23 mouse cellular contexts compared by ENCODE assay signal in genomic region chr7:94687887-94688286, GRCm38 (mm10).
A peak's percentile ranks its signal among the peaks of the same experiment; 100 is the strongest.
DNase-seq lines count a peak whose midpoint lies in the region; ATAC-seq and TF ChIP-seq lines count a peak whose summit lies in the region.
"Had no signal": no experiment of that assay in that cellular context is flagged by ENCODE, and none has a peak within 500 bp of the region (broad histone marks: within the 10 kb centered on the region; RNA-seq: fewer than 3 reads in every experiment).

No protein-coding gene starts in this region.

- no peak for DNase-seq in forebrain, embryonic 10.5 days (ENCODE audit: extremely low spot score, low spot score)
- DNase-seq in midbrain, embryonic 10.5 days (ENCODE audit: low spot score): no peak
- DNase-seq in midbrain, postnatal 0 days (ENCODE audit: low spot score): no peak
- no peak for DNase-seq in heart, embryonic 10.5 days (ENCODE audit: low spot score)
- DNase-seq in cerebellum, postnatal 36 days: no peak
- DNase-seq: adrenal gland, adult 8-10 months; adrenal gland, postnatal 36 days; B cell, adult 2 months; cerebellum, adult 11 months; cerebellum, adult 9-10 months; cerebellum, postnatal 25 days; gastrocnemius, postnatal 10 days; heart, adult 2 months; heart, postnatal 36 days had no signal

- H3K36me3 ChIP-seq in forebrain, embryonic 12.5 days (replicated peaks): no peaks in the 10 kb centered on the region
- H3K36me3 ChIP-seq in forebrain, embryonic 10.5 days (replicated peaks): no peaks in the 10 kb centered on the region
- no peaks in the 10 kb centered on the region for H3K36me3 ChIP-seq in midbrain, embryonic 10.5 days
- no peaks in the 10 kb centered on the region for H3K36me3 ChIP-seq in midbrain, postnatal 0 days (ENCODE audit: insufficient read depth, low read length)
- H3K36me3 ChIP-seq in midbrain, embryonic 12.5 days: no peaks in the 10 kb centered on the region
- no peaks in the 10 kb centered on the region for H3K36me3 ChIP-seq in midbrain, embryonic 16.5 days (ENCODE audit: control insufficient read depth, insufficient read depth, low read length)
- no peaks in the 10 kb centered on the region for H3K36me3 ChIP-seq in heart, embryonic 10.5 days
- H3K36me3 ChIP-seq: embryonic facial prominence, embryonic 13.5 days; G1E; heart, embryonic 12.5 days; hindbrain, embryonic 12.5 days had no signal

- no peak overlapping the region for H3K4me2 ChIP-seq in forebrain, embryonic 12.5 days
- no peak overlapping the region for H3K4me2 ChIP-seq in midbrain, postnatal 0 days (ENCODE audit: low read depth, low read length, poor library complexity, severe bottlenecking)
- H3K4me2 ChIP-seq in midbrain, embryonic 12.5 days (replicated peaks): no peak overlapping the region
- no peak overlapping the region for H3K4me2 ChIP-seq in midbrain, embryonic 16.5 days (ENCODE audit: low read length)
- H3K4me2 ChIP-seq: embryonic facial prominence, embryonic 13.5 days; heart, embryonic 12.5 days; hindbrain, embryonic 12.5 days had no signal

- H3K9ac ChIP-seq in forebrain, embryonic 12.5 days: no peak overlapping the region
- no peak overlapping the region for H3K9ac ChIP-seq in midbrain, postnatal 0 days (replicated peaks; ENCODE audit: low read length, poor library complexity, severe bottlenecking)
- no peak overlapping the region for H3K9ac ChIP-seq in midbrain, embryonic 12.5 days (replicated peaks)
- no peak overlapping the region for H3K9ac ChIP-seq in midbrain, embryonic 16.5 days (ENCODE audit: low read depth, low read length)
- H3K9ac ChIP-seq: embryonic facial prominence, embryonic 13.5 days; heart, embryonic 12.5 days; hindbrain, embryonic 12.5 days had no signal

- no peak for TF ChIP-seq CTCF in midbrain, postnatal 0 days (IDR thresholded peaks at IDR 0.05)

- peaks cover 4% of the 10 kb centered on the region; the same call in 1 of the 2 replicates for H3K4me1 ChIP-seq in forebrain, embryonic 12.5 days
- peaks cover 20% of the 10 kb centered on the region for H3K4me1 ChIP-seq in forebrain, embryonic 10.5 days
- peaks cover 13% of the 10 kb centered on the region for H3K4me1 ChIP-seq in midbrain, embryonic 10.5 days
- no peaks in the 10 kb centered on the region for H3K4me1 ChIP-seq in midbrain, postnatal 0 days (ENCODE audit: insufficient read depth, low read length)
- 0 out of 2 replicates have a peak, but pooled peaks cover 5% of the 10 kb centered on the region for H3K4me1 ChIP-seq in midbrain, embryonic 12.5 days
- H3K4me1 ChIP-seq in midbrain, embryonic 16.5 days (ENCODE audit: control insufficient read depth, insufficient read depth, low read length): no peaks in the 10 kb centered on the region
- no peaks in the 10 kb centered on the region for H3K4me1 ChIP-seq in heart, embryonic 10.5 days
- H3K4me1 ChIP-seq: embryonic facial prominence, embryonic 13.5 days; heart, embryonic 12.5 days; hindbrain, embryonic 12.5 days had no signal

- no peaks in the 10 kb centered on the region for H3K9me3 ChIP-seq in forebrain, embryonic 12.5 days
- no peaks in the 10 kb centered on the region for H3K9me3 ChIP-seq in forebrain, embryonic 10.5 days
- H3K9me3 ChIP-seq in midbrain, embryonic 10.5 days (replicated peaks): no peaks in the 10 kb centered on the region
- H3K9me3 ChIP-seq in midbrain, postnatal 0 days (ENCODE audit: low read length): no peaks in the 10 kb centered on the region
- H3K9me3 ChIP-seq in midbrain, embryonic 12.5 days: no peaks in the 10 kb centered on the region
- no peaks in the 10 kb centered on the region for H3K9me3 ChIP-seq in midbrain, embryonic 16.5 days (replicated peaks; ENCODE audit: control insufficient read depth, low read length, poor library complexity, severe bottlenecking)
- no peaks in the 10 kb centered on the region for H3K9me3 ChIP-seq in heart, embryonic 10.5 days
- H3K9me3 ChIP-seq: embryonic facial prominence, embryonic 13.5 days; G1E; heart, embryonic 12.5 days; hindbrain, embryonic 12.5 days had no signal

- H3K27ac ChIP-seq in forebrain, embryonic 12.5 days: no peak overlapping the region
- no peak overlapping the region for H3K27ac ChIP-seq in forebrain, embryonic 10.5 days
- H3K27ac ChIP-seq in midbrain, embryonic 10.5 days (replicated peaks): 0 out of 2 replicates have a peak overlapping the region, but pooled peaks have one; percentile 28
- no peak overlapping the region for H3K27ac ChIP-seq in midbrain, postnatal 0 days (ENCODE audit: low read depth, low read length)
- H3K27ac ChIP-seq in midbrain, embryonic 12.5 days (replicated peaks): no peak overlapping the region
- 0 out of 2 replicates have a peak overlapping the region, but pooled peaks have one; percentile 32 for H3K27ac ChIP-seq in midbrain, embryonic 16.5 days (ENCODE audit: low read length)
- no peak overlapping the region for H3K27ac ChIP-seq in heart, embryonic 10.5 days
- H3K27ac ChIP-seq: embryonic facial prominence, embryonic 13.5 days; heart, adult 2 months; hindbrain, embryonic 12.5 days had no signal

- no peak overlapping the region for H3K4me3 ChIP-seq in forebrain, embryonic 12.5 days (replicated peaks)
- no peak overlapping the region for H3K4me3 ChIP-seq in forebrain, embryonic 10.5 days
- H3K4me3 ChIP-seq in midbrain, embryonic 10.5 days: no peak overlapping the region
- no peak overlapping the region for H3K4me3 ChIP-seq in midbrain, postnatal 0 days (ENCODE audit: low read depth, low read length)
- H3K4me3 ChIP-seq in midbrain, embryonic 12.5 days: no peak overlapping the region
- H3K4me3 ChIP-seq in midbrain, embryonic 16.5 days (ENCODE audit: low read depth, low read length): no peak overlapping the region
- no peak overlapping the region for H3K4me3 ChIP-seq in heart, embryonic 10.5 days
- H3K4me3 ChIP-seq: embryonic facial prominence, embryonic 13.5 days; heart, adult 2 months; heart, embryonic 12.5 days; hindbrain, embryonic 12.5 days had no signal

- WGBS in forebrain, embryonic 12.5 days: 7% methylated on average over 2 of the region's 2 CpGs
- WGBS in forebrain, embryonic 10.5 days: 15% methylated on average over 2 of the region's 2 CpGs
- 26% methylated on average over 2 of the region's 2 CpGs for WGBS in midbrain, embryonic 10.5 days
- 33% methylated on average over 2 of the region's 2 CpGs for WGBS in midbrain, postnatal 0 days
- WGBS in midbrain, embryonic 12.5 days: 29% methylated on average over 2 of the region's 2 CpGs
- WGBS in midbrain, embryonic 16.5 days: 13% methylated on average over 2 of the region's 2 CpGs
- 44% methylated on average over 2 of the region's 2 CpGs for WGBS in heart, embryonic 10.5 days

- ATAC-seq in forebrain, embryonic 12.5 days (ENCODE audit: low FRiP score): peak; percentile 69; the same call in 1 of the 2 replicates
- ATAC-seq in midbrain, postnatal 0 days (ENCODE audit: low FRiP score): no peak
- ATAC-seq in midbrain, embryonic 12.5 days (ENCODE audit: low FRiP score, low read depth): peak; percentile 44; the same call in 1 of the 2 replicates
- peak; percentile 58; the same call in 1 of the 2 replicates for ATAC-seq in midbrain, embryonic 16.5 days
- ATAC-seq: CD4-positive, CD25-positive, alpha-beta regulatory T cell, adult 4 months; intestine, embryonic 16.5 days had no signal

- H3K27me3 ChIP-seq in forebrain, embryonic 12.5 days: no peaks in the 10 kb centered on the region
- H3K27me3 ChIP-seq in forebrain, embryonic 10.5 days (ENCODE audit: poor library complexity, severe bottlenecking): no peaks in the 10 kb centered on the region
- no peaks in the 10 kb centered on the region for H3K27me3 ChIP-seq in midbrain, embryonic 10.5 days (ENCODE audit: low read depth, poor library complexity, severe bottlenecking)
- no peaks in the 10 kb centered on the region for H3K27me3 ChIP-seq in midbrain, postnatal 0 days (ENCODE audit: insufficient read depth, low read length)
- H3K27me3 ChIP-seq in midbrain, embryonic 12.5 days: no peaks in the 10 kb centered on the region
- H3K27me3 ChIP-seq in midbrain, embryonic 16.5 days (ENCODE audit: control insufficient read depth, insufficient read depth, low read depth, low read length): no peaks in the 10 kb centered on the region
- no peaks in the 10 kb centered on the region for H3K27me3 ChIP-seq in heart, embryonic 10.5 days (ENCODE audit: insufficient read depth, poor library complexity, severe bottlenecking)
- H3K27me3 ChIP-seq: embryonic facial prominence, embryonic 13.5 days; heart, embryonic 12.5 days; hindbrain, embryonic 12.5 days had no signal

Comparison
In these comparisons a context has a peak if more than half of its experiments do, and no peak if none do; other contexts are left out.
1. H3K27ac ChIP-seq: peak in midbrain, embryonic 10.5 days (single experiment) and midbrain, embryonic 16.5 days (single experiment); none in forebrain, embryonic 12.5 days (single experiment), forebrain, embryonic 10.5 days (single experiment), midbrain, postnatal 0 days (single experiment), midbrain, embryonic 12.5 days (single experiment) and heart, embryonic 10.5 days (single experiment).